Mouse (Mus musculus): Measurements from ENCODE around the gene Faf1.

DNA sequence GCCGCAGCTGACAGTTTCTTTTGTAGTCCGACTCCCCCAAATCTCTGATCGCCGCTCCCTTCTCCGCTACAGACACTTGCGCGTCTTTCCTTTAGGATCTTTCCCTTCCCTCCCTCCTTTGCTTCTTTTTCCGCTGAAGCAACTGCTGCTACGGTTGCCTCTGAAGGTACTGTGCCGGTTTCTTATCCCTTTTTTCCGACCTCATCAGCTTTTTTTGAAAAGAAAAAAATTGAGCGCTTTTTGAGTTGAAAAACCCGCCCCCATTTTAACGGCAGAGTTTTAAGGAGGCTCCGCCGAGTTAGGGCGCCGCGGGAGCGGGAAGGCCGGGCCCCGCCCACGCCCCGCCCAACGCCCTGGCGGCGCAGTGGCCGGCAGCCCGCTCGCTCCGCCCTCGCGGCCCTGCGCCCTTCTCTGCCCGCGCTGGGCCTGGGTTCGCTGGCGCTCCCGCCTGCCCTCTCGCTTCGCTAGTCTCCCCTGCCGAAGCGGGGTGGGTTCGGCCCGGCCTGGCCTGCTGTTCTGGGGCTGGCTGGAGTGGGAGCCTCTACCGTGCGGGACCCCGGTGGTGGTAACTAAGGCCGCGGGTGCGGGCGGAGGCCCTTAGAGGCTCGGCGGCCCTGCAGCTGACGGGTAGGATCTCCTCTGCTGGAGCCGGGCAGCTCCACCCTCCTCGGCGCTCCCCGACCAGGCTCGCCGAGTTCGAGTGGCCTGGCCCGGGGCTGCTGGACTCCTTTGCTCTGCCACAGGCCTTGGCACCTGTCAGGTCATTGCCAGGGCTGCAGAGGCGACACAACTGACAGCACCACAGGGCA, 9.7 kb upstream of the Faf1 start, which contains the start of gene Cdkn2c:
- TF ChIP-seq CTCF (IDR thresholded peaks at IDR 0.05; ENCODE audit: insufficient read depth, low read length) (no peak), POLR2A (IDR thresholded peaks at IDR 0.05; ENCODE audit: borderline replicate concordance, extremely low read depth, low read depth, low read length) (peak; percentile 91)

All from lung, adult 2 months (tissue).